Comparison of ENCODE assay signal across 8 mouse cellular contexts in the genomic region with DNA sequence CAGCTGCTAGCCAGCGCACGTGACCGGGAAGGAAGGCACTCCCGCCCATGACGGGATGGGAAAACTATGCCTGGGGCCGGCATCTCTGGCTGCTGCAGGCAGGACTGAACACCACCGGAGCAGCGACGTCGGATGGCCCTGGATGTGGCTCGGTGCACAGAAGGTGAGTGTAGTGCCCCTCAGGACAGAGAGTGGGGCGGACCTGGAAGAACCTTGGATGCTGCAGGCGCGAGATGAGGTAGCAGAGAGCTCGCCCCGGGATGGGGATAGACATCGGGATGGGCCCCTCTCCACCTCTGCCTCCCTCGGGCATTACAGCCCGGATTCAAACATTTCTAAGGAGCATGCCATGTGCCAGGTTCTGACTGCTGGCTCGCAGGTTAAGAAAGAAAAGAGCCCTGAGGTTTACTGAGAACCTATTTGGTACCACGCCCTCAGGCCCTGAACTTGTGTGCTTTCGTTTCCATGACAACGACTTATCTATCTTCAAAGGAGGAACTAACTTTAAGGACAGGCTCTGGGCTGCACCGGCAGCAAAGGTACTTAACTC. TPM values are rescaled to one million over a fixed set of nuclear protein-coding genes. Genes with fewer than 3 reads are reported as not detected.
DNase-seq lines count a peak whose midpoint lies in the region; ATAC-seq and TF ChIP-seq lines count a peak whose summit lies in the region.

Gene C1qtnf2 (plus strand): TSS at position 52 of the 550 bp plus-strand sequence.

- peak; percentile 71 for ATAC-seq in hindbrain, embryonic 12.5 days (ENCODE audit: low FRiP score)
- ATAC-seq in liver, embryonic 16.5 days (ENCODE audit: low read depth), result no peak
- peak; percentile 71 for ATAC-seq in neural tube, embryonic 12.5 days (ENCODE audit: low FRiP score, low read depth)

- peak within 1 kb of the TSS; percentile 55 for H3K9ac ChIP-seq in hindbrain, embryonic 12.5 days
- no peak within 1 kb of the TSS for H3K9ac ChIP-seq in liver, embryonic 16.5 days (ENCODE audit: low read depth, low read length)
- H3K9ac ChIP-seq in neural tube, embryonic 12.5 days, result peak within 1 kb of the TSS; percentile 52

- 0 out of 2 replicates have a peak, but pooled peaks cover 6% of the 10 kb centered on the region for H3K27me3 ChIP-seq in hindbrain, embryonic 12.5 days
- no peaks in the 10 kb centered on the region; the same call in 1 of the 2 replicates for H3K27me3 ChIP-seq in liver, embryonic 16.5 days (ENCODE audit: control insufficient read depth, insufficient read depth, low read depth, low read length)
- no peaks in the 10 kb centered on the region for H3K27me3 ChIP-seq in neural tube, embryonic 12.5 days (replicated peaks)

- peak within 1 kb of the TSS; percentile 81 for H3K27ac ChIP-seq in gastrocnemius, adult 2 months
- H3K27ac ChIP-seq in hindbrain, embryonic 12.5 days, result no peak within 1 kb of the TSS
- no peak within 1 kb of the TSS for H3K27ac ChIP-seq in liver, embryonic 16.5 days (ENCODE audit: low read length)
- no peak within 1 kb of the TSS for H3K27ac ChIP-seq in neural tube, embryonic 12.5 days

- TF ChIP-seq CTCF in gastrocnemius, adult 2 months (IDR thresholded peaks at IDR 0.05), result no peak

- intact Hi-C loops in gastrocnemius, adult 2 months (cut with DNase I), result no loop called here

- peaks cover 9% of the 10 kb centered on the region; the same call in 1 of the 2 replicates for H3K4me1 ChIP-seq in hindbrain, embryonic 12.5 days
- H3K4me1 ChIP-seq in liver, embryonic 16.5 days (ENCODE audit: control insufficient read depth, low read depth, low read length), result no peaks in the 10 kb centered on the region
- peaks cover 8% of the 10 kb centered on the region for H3K4me1 ChIP-seq in neural tube, embryonic 12.5 days

- peak within 1 kb of the TSS; percentile 66 for H3K4me2 ChIP-seq in hindbrain, embryonic 12.5 days (replicated peaks)
- peak within 1 kb of the TSS; percentile 20; the same call in 1 of the 2 replicates for H3K4me2 ChIP-seq in liver, embryonic 16.5 days (ENCODE audit: low read depth, low read length)
- H3K4me2 ChIP-seq in neural tube, embryonic 12.5 days (replicated peaks), result peak within 1 kb of the TSS; percentile 71

- peak within 1 kb of the TSS; percentile 74 for H3K4me3 ChIP-seq in gastrocnemius, adult 2 months
- peak within 1 kb of the TSS; percentile 31 for H3K4me3 ChIP-seq in hindbrain, embryonic 12.5 days
- 0 out of 2 replicates have a peak within 1 kb of the TSS, but pooled peaks have one; percentile 11 for H3K4me3 ChIP-seq in liver, embryonic 16.5 days (ENCODE audit: low read depth, low read length)
- peak within 1 kb of the TSS; percentile 26 for H3K4me3 ChIP-seq in neural tube, embryonic 12.5 days

- peak; percentile 27 to 43 for DNase-seq in cerebellum, postnatal 10 days
- no peak for DNase-seq in cerebellum, adult 9-10 months
- DNase-seq in adrenal gland, postnatal 25 days, result peak; percentile 59
- DNase-seq in gastrocnemius, adult 2 months, result peak; percentile 74
- no peak for DNase-seq in layer of hippocampus, adult 9-11 months

- H3K36me3 ChIP-seq in hindbrain, embryonic 12.5 days, result no peaks in the 10 kb centered on the region
- H3K36me3 ChIP-seq in liver, embryonic 16.5 days (ENCODE audit: control insufficient read depth, insufficient read depth), result no peaks in the 10 kb centered on the region
- H3K36me3 ChIP-seq in neural tube, embryonic 12.5 days, result no peaks in the 10 kb centered on the region

- no peaks in the 10 kb centered on the region for H3K9me3 ChIP-seq in hindbrain, embryonic 12.5 days (replicated peaks)
- H3K9me3 ChIP-seq in liver, embryonic 16.5 days (replicated peaks; ENCODE audit: control insufficient read depth, low read length), result no peaks in the 10 kb centered on the region
- H3K9me3 ChIP-seq in neural tube, embryonic 12.5 days, result no peaks in the 10 kb centered on the region

- WGBS in hindbrain, embryonic 12.5 days, result 4% methylated on average over 24 of the region's 24 CpGs
- 8% methylated on average over 24 of the region's 24 CpGs for WGBS in liver, embryonic 16.5 days (ENCODE audit: insufficient replicate concordance)
- WGBS in neural tube, embryonic 12.5 days, result 5% methylated on average over 24 of the region's 24 CpGs

RNA-seq across cellular contexts. Expression of gene C1qtnf2, which starts in this region (rescaled TPM):
- total RNA-seq in adrenal gland, postnatal 25 days (2021), result 4.2 and 6.7 TPM in 2 replicates
- total RNA-seq in gastrocnemius, adult 2 months (2021), result 1 to 10 TPM; 1.8 to 3.6 TPM
- polyA plus RNA-seq in hindbrain, embryonic 12.5 days (2016; fragmentation: Nextera tagmentation; extraction: Ambion mirVana), result 5.2 and 5.4 TPM in 2 replicates
- polyA plus RNA-seq in liver, embryonic 16.5 days (2015; fragmentation: Nextera tagmentation; extraction: Ambion mirVana), result 0.88 and 1.3 TPM in 2 replicates
- polyA plus RNA-seq in neural tube, embryonic 12.5 days (2016; fragmentation: Nextera tagmentation; extraction: Ambion mirVana), result 5.6 and 6.3 TPM in 2 replicates

Comparison
In these comparisons a context has a peak if more than half of its experiments do, and no peak if none do; other contexts are left out.
1. DNase-seq: peak in cerebellum, postnatal 10 days (2 of 2), adrenal gland, postnatal 25 days (single experiment) and gastrocnemius, adult 2 months (single experiment); none in cerebellum, adult 9-10 months (single experiment) and layer of hippocampus, adult 9-11 months (single experiment).
2. H3K4me3 ChIP-seq: peak in every context shown above with its lines; median percentile 74 in gastrocnemius, adult 2 months; 31 in hindbrain, embryonic 12.5 days; 26 in neural tube, embryonic 12.5 days; 11 in liver, embryonic 16.5 days.
3. H3K4me2 ChIP-seq: peak in every context shown above with its lines; median percentile 71 in neural tube, embryonic 12.5 days; 66 in hindbrain, embryonic 12.5 days; 20 in liver, embryonic 16.5 days.